Mouse (Mus musculus): Measurements from ENCODE around the gene Esrrg.

GRCm38 (mm10) chr1:187807477-187808390 lies 199.1 kb downstream of the Esrrg start:
- TF ChIP-seq CTCF (IDR thresholded peaks at IDR 0.05; ENCODE audit: borderline replicate concordance, insufficient read depth, low read length) (no peak), POLR2A (IDR thresholded peaks at IDR 0.05; ENCODE audit: low read depth, low read length) (no peak)

Measured in embryonic fibroblast, embryonic 13.5 days (primary cell).